Mouse (Mus musculus) heart, adult 2 months (tissue): Measurements from ENCODE around the gene Gm3776.
"Not testable (repeated sequence)": the region's sequence is repeated elsewhere in the genome, so short reads cannot be mapped to it uniquely, and the experiment has no call there.

Source experiments
- CTCF ChIP-seq: fragments of 200-600 bp; IDR thresholded peaks from 2 replicates; pipeline ENCODE4 v1.8.1; 2022; ENCODE audit warnings: antibody characterized with exemption, mild to moderate bottlenecking, moderate library complexity
- EP300 ChIP-seq: fragments of 200-500 bp; IDR thresholded peaks from 2 replicates; pipeline ENCODE4 v1.6.1; 2011; ENCODE audit warnings: low read depth, low read length, control low read depth; ENCODE audit not compliant: insufficient read depth

DNA sequence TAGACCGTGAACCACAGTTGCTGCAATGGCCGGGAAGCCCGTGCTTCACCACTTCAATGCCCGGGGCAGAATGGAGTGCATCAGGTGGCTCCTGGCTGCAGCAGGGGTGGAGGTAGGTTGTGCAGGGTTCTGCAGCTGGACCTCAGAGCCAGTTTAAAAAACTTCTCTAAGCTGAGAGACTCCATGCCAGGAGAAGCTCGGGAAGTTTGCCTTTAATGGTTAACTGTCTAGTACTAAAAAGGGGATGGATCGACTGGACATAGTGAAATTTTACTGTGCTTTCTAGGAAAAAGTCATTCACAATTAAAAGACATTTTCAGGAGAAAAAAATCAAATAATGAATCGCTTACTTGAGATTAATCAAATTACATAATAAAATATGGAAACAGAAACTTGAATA lies 37.9 kb downstream of the Gm3776 start:
- TF ChIP-seq EP300, CTCF: not testable (repeated sequence)
